Mouse (Mus musculus): ENCODE measurements around the gene Rnf10.

- TF ChIP-seq MAX (IDR thresholded peaks at IDR 0.05; ENCODE audit: low read depth) (no peak), E2F4 (IDR thresholded peaks at IDR 0.05; ENCODE audit: insufficient read depth) (no peak), REST (IDR thresholded peaks at IDR 0.05; ENCODE audit: insufficient read depth, insufficient read length) (no peak), POLR2A (IDR thresholded peaks at IDR 0.05; ENCODE audit: insufficient read length, low read depth) (no peak), USF1 (IDR thresholded peaks at IDR 0.05; ENCODE audit: low read depth) (no peak), MYOD1 (IDR thresholded peaks at IDR 0.05; ENCODE audit: control insufficient read depth in 1 of 3, insufficient read length in 2 of 3, low read depth in 2 of 3) (no peak), TCF12 (IDR thresholded peaks at IDR 0.05; ENCODE audit: insufficient read depth, poor library complexity, severe bottlenecking) (no peak), MYOG (IDR thresholded peaks at IDR 0.05; ENCODE audit: control insufficient read depth in 1 of 3, insufficient read depth in 1 of 3, insufficient read length in 2 of 3, low read depth in 2 of 3) (no peak), POLR2AphosphoS2 (IDR thresholded peaks at IDR 0.05; ENCODE audit: insufficient read length, low read depth) (no peak)
Measured at GRCm38 (mm10) chr5:115261141-115261540, 11.6 kb downstream of the Rnf10 start.

Measured in myocyte (in vitro differentiated cells).